Mouse (Mus musculus): ENCODE results near the gene Exoc6b.
A peak's percentile ranks its signal among the peaks of the same experiment; 100 is the strongest.
"Not testable (repeated sequence)": the region's sequence is repeated elsewhere in the genome, so short reads cannot be mapped to it uniquely, and the experiment has no call there.

DNA sequence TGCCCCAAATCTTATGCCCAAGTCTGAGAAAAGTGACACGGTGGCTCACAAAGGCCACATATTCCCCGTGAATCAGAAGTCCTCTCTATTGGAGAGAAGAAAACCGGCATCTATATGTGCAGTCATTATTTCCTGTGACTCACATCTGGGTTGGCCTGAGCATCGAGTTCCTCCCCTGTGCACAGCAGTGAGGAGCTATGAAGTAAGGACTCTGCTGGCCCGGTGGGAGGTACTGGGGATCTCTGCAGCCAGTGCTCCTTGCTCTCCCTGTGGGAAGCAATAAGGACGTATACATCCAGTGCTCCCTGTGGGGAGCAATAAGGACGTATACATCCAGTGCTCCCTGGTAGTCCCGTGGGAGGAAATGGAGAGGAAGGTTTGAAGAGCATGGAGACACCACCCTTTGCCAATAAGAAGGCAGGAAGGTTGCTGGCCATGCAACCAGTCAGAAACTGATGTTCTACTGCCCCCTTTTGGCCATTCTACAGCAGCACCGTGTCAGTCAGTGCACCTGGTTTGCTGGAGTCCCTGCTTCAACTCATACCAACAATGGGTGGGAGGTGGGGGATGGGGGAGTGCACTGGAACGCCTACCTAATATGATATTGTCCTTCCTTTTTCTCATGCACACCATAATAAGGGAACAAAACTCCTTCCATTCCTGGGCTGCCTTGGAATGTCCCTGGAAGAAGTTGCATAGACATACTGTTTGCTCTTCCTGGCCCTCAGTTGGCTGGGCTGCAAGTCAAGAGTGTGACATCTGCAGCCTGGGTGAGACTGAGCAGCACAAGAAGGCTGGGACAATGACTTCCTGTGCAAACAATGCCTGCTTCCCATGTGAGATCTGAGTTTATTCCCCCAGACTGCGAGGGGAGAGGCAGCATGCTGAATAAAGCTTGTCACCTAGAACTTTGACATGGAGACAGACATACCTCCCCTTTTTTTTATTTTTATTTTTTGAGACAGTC, 48.5 kb upstream of the Exoc6b start:
- TF ChIP-seq CTCF (IDR thresholded peaks at IDR 0.05; ENCODE audit: low read depth, low read length): peak; percentile 26; the same call in 1 of the 2 replicates
- TF ChIP-seq GATA1 (IDR thresholded peaks at IDR 0.05; ENCODE audit: borderline replicate concordance, low read length); GATA2 (IDR thresholded peaks at IDR 0.05; ENCODE audit: borderline replicate concordance, low read depth, low read length); TAL1 (conservative IDR thresholded peaks at IDR 0.05; ENCODE audit: low read depth, low read length); POLR2AphosphoS5 (IDR thresholded peaks at IDR 0.05; ENCODE audit: insufficient replicate concordance, low read depth, low read length): not testable (repeated sequence)

All from G1E (cell line).